Mouse (Mus musculus) testis, postnatal 14 days (tissue): ENCODE measurements at regions not wholly inside any gene's neighbourhood (a gene's known extent, or its start where the extent isn't known, plus 50 kb on each side); places are given as distances from the start of the nearest gene placed in this dataset.
A peak's percentile ranks its signal among the peaks of the same experiment; 100 is the strongest.

Source experiments
- DNase-seq: peaks from one replicate; pipeline ENCODE4 v3.0.0; 2021; ENCODE audit warnings: low spot score

- no peak for DNase-seq
Observed at GRCm38 (mm10) chr13:41694749-41695419, 89.2 kb downstream of the Tmem170b start.

GRCm38 (mm10) chr13:41696767-41697445 lies 91.2 kb downstream of the Tmem170b start:
- DNase-seq = no peak

- no peak for DNase-seq
Observed at GRCm38 (mm10) chr13:41701345-41701744, 95.6 kb downstream of the Tmem170b start.

- no peak for DNase-seq
Observed at GRCm38 (mm10) chr13:41701829-41702231, 96.1 kb downstream of the Tmem170b start.

GRCm38 (mm10) chr13:41703196-41703595 lies 97.5 kb downstream of the Tmem170b start:
- DNase-seq = no peak

GRCm38 (mm10) chr13:41703618-41704017 lies 97.9 kb downstream of the Tmem170b start:
- DNase-seq = no peak

- DNase-seq = no peak
Observed at GRCm38 (mm10) chr13:41704806-41705205, 99.1 kb downstream of the Tmem170b start.

GRCm38 (mm10) chr13:41705636-41706035 lies 99.9 kb downstream of the Tmem170b start:
- DNase-seq = no peak

- DNase-seq = no peak
Observed at GRCm38 (mm10) chr13:41707811-41708210, 102.1 kb downstream of the Tmem170b start.

- no peak for DNase-seq
Observed at GRCm38 (mm10) chr13:41709071-41709470, 103.4 kb downstream of the Tmem170b start.

GRCm38 (mm10) chr13:41709475-41710227 lies 103.9 kb downstream of the Tmem170b start:
- DNase-seq = peak; percentile 58

- DNase-seq = no peak
Observed at GRCm38 (mm10) chr13:41712616-41713015, 106.9 kb downstream of the Tmem170b start.
